Mouse (Mus musculus) bone marrow macrophage, adult 2 months (primary cell): ENCODE results near the gene Aff3.

Experiments
- CTCF ChIP-seq: IDR thresholded peaks from 2 replicates; pipeline ENCODE4 v1.5.1; 2012; ENCODE audit warnings: low read depth, mild to moderate bottlenecking, low read length, moderate library complexity
- POLR2A ChIP-seq: IDR thresholded peaks from 2 replicates; pipeline ENCODE4 v1.6.1; 2012; ENCODE audit warnings: mild to moderate bottlenecking, low read depth, low read length, borderline replicate concordance

DNA sequence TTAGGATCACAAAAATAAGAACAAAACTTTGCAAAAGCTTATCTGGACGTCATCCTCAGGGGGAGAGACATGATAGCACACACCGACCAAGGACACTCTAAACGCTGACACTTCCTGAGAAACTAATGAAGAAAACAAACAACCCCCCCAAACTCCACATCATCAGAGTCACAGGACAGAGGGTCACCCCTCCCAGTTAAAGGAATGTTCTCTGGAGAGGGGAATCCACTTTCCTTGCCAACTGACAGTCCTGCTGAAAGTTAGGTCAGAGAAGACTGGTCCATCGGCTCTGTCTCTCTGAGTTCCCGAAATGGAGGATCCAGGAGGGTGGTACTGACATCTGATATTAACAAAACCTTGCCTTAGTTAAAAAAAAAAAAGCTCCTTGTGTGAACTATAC is 403.7 kb downstream of the Aff3 start:
- no peak for TF ChIP-seq CTCF
- TF ChIP-seq POLR2A: no peak
